Mouse (Mus musculus) stomach, embryonic 15.5 days (tissue): ENCODE data around the gene AF067063. TPM values are rescaled to one million over a fixed set of nuclear protein-coding genes. Genes with fewer than 3 reads are reported as not detected.
"Not testable (repeated sequence)": the region's sequence is repeated elsewhere in the genome, so short reads cannot be mapped to it uniquely, and the experiment has no call there.

ENCODE experiments used
- ATAC-seq: fragments of 200-750 bp; cut with Nextera tagmentation; 2 replicates; pipeline ENCODE4 v1.8.0; 2017; ENCODE audit warnings: low read depth, moderate number of reproducible peaks, moderate TSS enrichment; ENCODE audit not compliant: insufficient read depth, low FRiP score
- H3K27ac ChIP-seq: fragments of 300-500 bp; sonication (generic); 2 replicates; pipeline ENCODE4 v1.5.1; 2015; ENCODE audit warnings: mild to moderate bottlenecking, inconsistent platforms
- H3K27me3 ChIP-seq: fragments of 300-500 bp; sonication (generic); replicated peaks from 2 replicates; pipeline ENCODE4 v1.6.1; 2015; ENCODE audit warnings: inconsistent platforms
- H3K36me3 ChIP-seq: fragments of 300-500 bp; sonication (generic); 2 replicates; pipeline ENCODE4 v1.6.1; 2015; ENCODE audit warnings: inconsistent platforms
- H3K4me1 ChIP-seq: fragments of 300-500 bp; sonication (generic); 2 replicates; pipeline ENCODE4 v1.6.1; 2015; ENCODE audit warnings: inconsistent platforms
- H3K4me2 ChIP-seq: fragments of 300-500 bp; sonication (generic); 2 replicates; pipeline ENCODE4 v1.6.1; 2015; ENCODE audit warnings: mild to moderate bottlenecking, inconsistent platforms
- H3K4me3 ChIP-seq: fragments of 300-500 bp; sonication (generic); replicated peaks from 2 replicates; pipeline ENCODE4 v1.5.1; 2015; ENCODE audit warnings: inconsistent platforms
- H3K9ac ChIP-seq: fragments of 300-500 bp; sonication (generic); 2 replicates; pipeline ENCODE4 v1.6.1; 2015; ENCODE audit warnings: inconsistent platforms
- H3K9me3 ChIP-seq: fragments of 300-500 bp; sonication (generic); 2 replicates; pipeline ENCODE4 v1.6.1; 2016; ENCODE audit warnings: inconsistent platforms
- WGBS: fragments of 180-500 bp; shearing (Covaris S2); methylation state at CpG from one replicate; pipeline ENCODE4 v1.1.7; 2015; 5-methylcytosine and 5-hydroxymethylcytosine counted together
- polyA plus RNA-seq: library from polyadenylated mRNA; unstranded; fragments of >200 nt; fragmentation: Nextera tagmentation; extraction: Ambion mirVana; gene quantifications from 2 replicates; pipeline ENCODE4 v1.2.1, GENCODE M21; 2015

Gene AF067063
- polyA plus RNA-seq = not detected in 2 replicates

DNA sequence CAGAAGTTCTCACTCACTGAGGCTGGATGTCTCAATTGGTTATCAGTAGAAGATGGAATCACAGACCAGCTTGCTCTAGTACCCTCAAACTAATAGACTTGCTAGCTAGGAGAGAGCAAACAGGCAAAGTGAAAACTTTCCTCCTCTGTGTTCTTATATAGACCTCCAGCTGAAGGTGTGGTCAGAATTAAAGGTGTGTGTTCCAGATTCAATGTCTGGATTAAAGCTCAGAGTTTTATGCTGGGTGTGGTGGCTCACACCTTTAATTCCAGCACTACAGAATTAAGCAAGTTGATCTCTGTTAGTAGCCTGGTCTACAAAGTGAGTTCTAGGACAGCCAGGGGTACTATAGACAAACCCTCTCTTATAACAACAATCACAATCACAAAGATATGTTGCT, at the start of gene AF067063:
Gene AF067063, minus strand, starts transcription at position 101 of the 400 bp plus-strand sequence.
- H3K27me3 ChIP-seq, H3K4me3 ChIP-seq, H3K27ac ChIP-seq, ATAC-seq, H3K36me3 ChIP-seq, H3K9ac ChIP-seq, H3K9me3 ChIP-seq, H3K4me1 ChIP-seq, H3K4me2 ChIP-seq: not testable (repeated sequence)

- not testable (repeated sequence) for H3K4me2 ChIP-seq, H3K27me3 ChIP-seq, H3K4me3 ChIP-seq, ATAC-seq, H3K27ac ChIP-seq, H3K9ac ChIP-seq, H3K9me3 ChIP-seq, H3K4me1 ChIP-seq, H3K36me3 ChIP-seq
- 64% methylated on average over 6 of the region's 7 CpGs for WGBS
Measured at GRCm38 (mm10) chr13:119864395-119864999, 34.5 kb upstream of the AF067063 start.

GRCm38 (mm10) chr13:119862399-119862798, 32.4 kb upstream of the AF067063 start:
- H3K27me3 ChIP-seq, H3K36me3 ChIP-seq, H3K4me2 ChIP-seq, H3K9me3 ChIP-seq, ATAC-seq, H3K27ac ChIP-seq, H3K9ac ChIP-seq, H3K4me3 ChIP-seq, H3K4me1 ChIP-seq: not testable (repeated sequence)
- no CpG with 5 or more reads among the region's 6 CpGs for WGBS

DNA sequence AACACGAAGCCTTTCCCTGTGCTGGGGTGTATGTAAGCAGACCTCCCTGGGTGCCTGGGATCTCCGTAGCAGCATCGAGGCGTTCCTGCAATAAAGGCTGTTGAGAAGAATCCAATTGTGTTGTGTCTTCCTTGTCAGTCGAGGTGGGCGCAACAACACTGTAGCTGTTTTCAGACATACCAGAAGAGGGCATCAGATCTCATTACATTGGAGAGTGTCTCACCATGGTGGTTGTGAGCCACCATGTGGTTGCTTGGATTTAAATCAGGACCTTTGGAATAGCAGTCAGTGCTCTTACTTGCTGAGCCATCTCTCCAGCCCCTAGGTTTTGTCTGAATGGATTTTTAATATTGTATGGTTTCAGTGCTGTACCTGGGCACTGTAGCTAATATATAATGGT, 10.0 kb upstream of the AF067063 start:
- H3K9me3 ChIP-seq, H3K27me3 ChIP-seq, H3K36me3 ChIP-seq, ATAC-seq, H3K27ac ChIP-seq, H3K4me2 ChIP-seq, H3K4me1 ChIP-seq, H3K9ac ChIP-seq, H3K4me3 ChIP-seq: not testable (repeated sequence)
- WGBS = 19% methylated on average over 6 of the region's 6 CpGs

DNA sequence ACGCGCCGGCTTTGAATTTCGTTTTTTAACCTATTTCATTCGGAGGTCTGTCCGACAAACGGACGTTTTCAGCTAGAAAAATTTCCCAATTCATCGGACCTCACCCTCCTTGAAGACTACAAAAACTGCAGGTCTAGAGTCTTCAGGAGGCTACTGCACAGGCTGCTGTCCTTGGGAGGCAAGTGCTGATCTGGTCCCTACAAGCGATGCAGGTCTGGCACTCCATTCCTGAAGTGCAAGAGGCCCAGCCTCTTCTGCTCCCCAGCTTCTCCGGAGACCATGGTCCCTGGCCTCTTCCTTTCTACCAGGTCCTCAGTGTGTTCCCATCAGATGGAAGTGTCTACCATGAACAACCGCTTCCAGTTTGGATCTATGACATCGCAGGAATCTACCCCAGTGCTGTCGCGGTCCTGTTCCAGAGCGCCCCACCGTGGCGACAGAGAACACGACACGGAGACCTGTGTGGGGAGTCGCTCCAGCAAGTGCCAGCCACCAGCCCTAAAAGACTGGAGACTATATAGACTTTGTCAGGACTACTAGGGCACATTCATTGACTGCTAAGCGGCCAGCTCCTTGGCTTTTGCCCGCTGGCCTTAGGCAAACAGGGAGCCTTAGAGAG, 7.8 kb upstream of the AF067063 start:
- not testable (repeated sequence) for H3K4me2 ChIP-seq, H3K4me3 ChIP-seq, H3K27me3 ChIP-seq, H3K4me1 ChIP-seq, H3K9me3 ChIP-seq, ATAC-seq, H3K36me3 ChIP-seq, H3K9ac ChIP-seq, H3K27ac ChIP-seq
- WGBS = 8% methylated on average over 14 of the region's 23 CpGs

- peak; percentile 60; the same call in 1 of the 2 replicates for ATAC-seq
- not testable (repeated sequence) for H3K27ac ChIP-seq
Measured at GRCm38 (mm10) chr13:119836324-119836811, 6.4 kb upstream of the AF067063 start.

DNA sequence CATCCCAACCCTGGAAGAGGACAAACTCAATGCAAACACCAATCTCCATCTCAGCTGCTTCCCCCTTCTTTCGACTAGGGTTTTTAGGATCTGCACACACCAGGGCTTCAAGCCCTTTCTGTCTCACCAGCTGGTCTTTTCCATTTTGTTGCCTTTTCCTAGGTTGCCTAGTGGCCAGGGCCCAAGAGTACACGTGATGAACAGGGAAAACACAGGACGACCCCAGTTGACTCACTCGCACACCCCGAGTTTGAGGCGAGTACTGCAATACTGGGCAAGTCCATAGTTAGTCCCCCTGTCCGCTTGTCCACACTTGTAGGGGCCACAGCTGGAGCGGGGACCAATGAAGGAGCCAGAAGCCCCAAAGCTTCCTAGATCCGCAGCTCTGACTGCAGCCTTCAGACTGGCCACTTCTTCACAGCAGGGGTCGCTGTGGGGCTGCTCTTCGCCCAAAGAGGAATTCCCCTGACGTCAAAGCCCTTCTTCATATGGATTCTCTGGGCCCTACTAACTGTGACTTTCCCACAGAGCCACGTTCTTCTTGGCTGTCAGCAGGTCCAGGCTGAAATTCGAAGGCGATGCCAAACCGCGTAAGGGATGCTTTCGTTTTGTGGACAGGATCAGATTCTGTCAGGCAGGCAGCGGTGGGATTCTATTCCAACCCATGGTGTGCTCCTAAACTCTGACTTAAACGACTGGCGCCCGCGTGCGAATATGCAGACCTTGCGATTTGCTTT, 5.5 kb upstream of the AF067063 start, which contains the start of gene D13Ertd608e:
Gene D13Ertd608e, plus strand, starts transcription at position 687 of the 737 bp plus-strand sequence.
- not testable (repeated sequence) for H3K9ac ChIP-seq, H3K9me3 ChIP-seq, H3K27me3 ChIP-seq, H3K4me1 ChIP-seq, H3K27ac ChIP-seq, H3K36me3 ChIP-seq
- H3K4me3 ChIP-seq = 0 out of 2 replicates have a peak within 1 kb of the TSS, but pooled peaks have one; percentile 19
- 15% methylated on average over 19 of the region's 25 CpGs for WGBS
- H3K4me2 ChIP-seq = peak within 1 kb of the TSS; percentile 50
- 0 out of 2 replicates have a peak, but pooled peaks have one; percentile 48 for ATAC-seq

More at GRCm38 (mm10) chr13:119836324-119836811, 6.4 kb upstream of the AF067063 start:
- WGBS = 11% methylated on average over 23 of the region's 23 CpGs
- H3K36me3 ChIP-seq, H3K27me3 ChIP-seq, H3K9ac ChIP-seq, H3K9me3 ChIP-seq, H3K4me1 ChIP-seq: not testable (repeated sequence)
- Histone ChIP-seq H3K4me3 (0 out of 2 replicates have a peak overlapping the region, but pooled peaks have one; percentile 19), H3K4me2 (peak overlapping the region; percentile 50)

GRCm38 (mm10) chr13:119817579-119818206, 12.3 kb downstream of the AF067063 start:
- Histone ChIP-seq H3K27me3 (no peaks in the 10 kb centered on the region), H3K4me1 (no peaks in the 10 kb centered on the region), H3K36me3 (no peaks in the 10 kb centered on the region), H3K9ac (no peak overlapping the region), H3K4me2 (no peak overlapping the region), H3K4me3 (no peak overlapping the region), H3K27ac (no peak overlapping the region), H3K9me3 (no peaks in the 10 kb centered on the region)
- no peak for ATAC-seq
- 29% methylated on average over 2 of the region's 2 CpGs for WGBS

GRCm38 (mm10) chr13:119816798-119817197, 13.2 kb downstream of the AF067063 start:
- WGBS = 41% methylated on average over 8 of the region's 8 CpGs
- Histone ChIP-seq H3K4me2 (no peak overlapping the region), H3K9me3 (no peaks in the 10 kb centered on the region), H3K4me1 (no peaks in the 10 kb centered on the region), H3K9ac (no peak overlapping the region), H3K27me3 (no peaks in the 10 kb centered on the region), H3K27ac (no peak overlapping the region), H3K4me3 (no peak overlapping the region), H3K36me3 (no peaks in the 10 kb centered on the region)
- no peak for ATAC-seq

DNA sequence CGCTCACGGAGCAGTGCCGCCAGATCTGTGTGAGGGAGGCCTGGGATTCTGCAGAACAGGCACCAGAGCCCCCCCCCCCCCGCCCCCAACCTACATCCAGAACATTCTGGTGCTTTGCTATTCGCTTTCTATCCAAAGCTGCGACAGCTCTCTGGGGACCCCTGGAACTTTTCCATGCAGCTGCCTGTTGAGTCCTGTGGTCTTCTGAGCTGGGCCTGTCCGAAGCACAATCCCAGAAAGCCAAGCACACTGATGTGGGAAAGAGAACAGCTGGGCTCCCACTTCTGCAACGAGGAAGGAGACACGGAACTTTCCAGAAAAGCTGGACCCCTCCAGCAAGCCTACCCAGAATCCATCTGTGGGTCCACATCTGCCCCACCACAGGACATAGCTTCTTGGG, 20.0 kb downstream of the AF067063 start:
- Histone ChIP-seq H3K9ac (no peak overlapping the region), H3K36me3 (no peaks in the 10 kb centered on the region), H3K4me1 (no peaks in the 10 kb centered on the region), H3K9me3 (no peaks in the 10 kb centered on the region), H3K4me3 (no peak overlapping the region), H3K27me3 (no peaks in the 10 kb centered on the region), H3K4me2 (no peak overlapping the region), H3K27ac (no peak overlapping the region)
- no peak; the same call in 1 of the 2 replicates for ATAC-seq
- WGBS = 73% methylated on average over 9 of the region's 9 CpGs

- H3K27me3 ChIP-seq = no peaks in the 10 kb centered on the region
- H3K36me3 ChIP-seq = no peaks in the 10 kb centered on the region
- no peak overlapping the region for H3K4me3 ChIP-seq
- no peaks in the 10 kb centered on the region for H3K4me1 ChIP-seq
- 67% methylated on average over 2 of the region's 2 CpGs for WGBS
- H3K9ac ChIP-seq = no peak overlapping the region
- H3K4me2 ChIP-seq = no peak overlapping the region
- 0 out of 2 replicates have a peak, but pooled peaks have one; percentile 14 for ATAC-seq
- H3K27ac ChIP-seq = no peak overlapping the region
- H3K9me3 ChIP-seq = no peaks in the 10 kb centered on the region
Measured at GRCm38 (mm10) chr13:119808937-119809336, 21.1 kb downstream of the AF067063 start.
